10 mouse cellular contexts compared by ENCODE assay signal in genomic region chr11:12865034-12865620, GRCm38 (mm10).
"Had no signal": no experiment of that assay in that cellular context is flagged by ENCODE, and none has a peak within 500 bp of the region (broad histone marks: within the 10 kb centered on the region; RNA-seq: fewer than 3 reads in every experiment).

No protein-coding gene starts in this region.

- DNase-seq: kidney, adult 9 months; kidney, postnatal 14 days; kidney, postnatal 4 days; liver; lung, adult 18-20 months; lung, postnatal 10 days; lung, postnatal 4 days; midbrain, embryonic 14.5 days; thymus, adult 18-20 months; thymus, postnatal 36 days had no signal
